Mouse (Mus musculus) liver, embryonic 11.5 days (tissue): ENCODE measurements around the gene Togaram1. TPM values are rescaled to one million over a fixed set of nuclear protein-coding genes. Genes with fewer than 3 reads are reported as not detected.
A peak's percentile ranks its signal among the peaks of the same experiment; 100 is the strongest.

Experiments used
- ATAC-seq: fragments of 200-750 bp; cut with Nextera tagmentation; replicated peaks from 2 replicates; pipeline ENCODE4 v1.8.0; 2017; ENCODE audit warnings: moderate number of reproducible peaks, mild to moderate bottlenecking, moderate TSS enrichment, moderate library complexity; ENCODE audit not compliant: low FRiP score
- DNase-seq: peaks from one replicate; pipeline ENCODE4 v3.0.0-alpha.2; 2017; ENCODE audit warnings: low spot score
- H3K27ac ChIP-seq: fragments of 300-500 bp; sonication (generic); 2 replicates; pipeline ENCODE4 v1.5.1; 2014; ENCODE audit warnings: mild to moderate bottlenecking, low read depth, low read length, control low read depth
- H3K27me3 ChIP-seq: fragments of 300-500 bp; sonication (generic); replicated peaks from 2 replicates; pipeline ENCODE4 v1.6.1; 2014; ENCODE audit warnings: low read length, mixed read lengths; ENCODE audit not compliant: control insufficient read depth, insufficient read depth
- H3K36me3 ChIP-seq: fragments of 300-500 bp; sonication (generic); 2 replicates; pipeline ENCODE4 v1.6.1; 2014; ENCODE audit warnings: mild to moderate bottlenecking, low read length, moderate library complexity, mixed read lengths; ENCODE audit not compliant: control insufficient read depth, insufficient read depth
- H3K4me1 ChIP-seq: fragments of 300-500 bp; sonication (generic); replicated peaks from 2 replicates; pipeline ENCODE4 v1.6.1; 2014; ENCODE audit warnings: low read length, mixed read lengths; ENCODE audit not compliant: control insufficient read depth, insufficient read depth
- H3K4me2 ChIP-seq: fragments of 300-500 bp; sonication (generic); 2 replicates; pipeline ENCODE4 v1.6.1; 2014; ENCODE audit warnings: mild to moderate bottlenecking, control low read depth, moderate library complexity
- H3K4me3 ChIP-seq: fragments of 300-500 bp; sonication (generic); 2 replicates; pipeline ENCODE4 v1.5.1; 2014; ENCODE audit warnings: low read depth, low read length, control low read depth
- H3K9ac ChIP-seq: fragments of 300-500 bp; sonication (generic); 2 replicates; pipeline ENCODE4 v1.6.1; 2014; ENCODE audit warnings: low read depth, low read length, control low read depth
- H3K9me3 ChIP-seq: fragments of 300-500 bp; sonication (generic); 2 replicates; pipeline ENCODE4 v1.6.1; 2016; ENCODE audit warnings: low read length, inconsistent platforms, mixed read lengths; ENCODE audit not compliant: control insufficient read depth
- WGBS: fragments of 180-500 bp; shearing (Covaris S2); extraction: QIAGEN DNeasy Blood & Tissue Kit; methylation state at CpG from one replicate; pipeline ENCODE4 v1.1.7; 2014; 5-methylcytosine and 5-hydroxymethylcytosine counted together
- polyA plus RNA-seq: library from polyadenylated mRNA; unstranded; fragments of >200 nt; fragmentation: Nextera tagmentation; extraction: Ambion mirVana; gene quantifications from 2 replicates; pipeline ENCODE4 v1.2.1, GENCODE M21; 2014

Gene Togaram1
- polyA plus RNA-seq, 1 experiment from 2014 or later: 24.7 TPM

DNA sequence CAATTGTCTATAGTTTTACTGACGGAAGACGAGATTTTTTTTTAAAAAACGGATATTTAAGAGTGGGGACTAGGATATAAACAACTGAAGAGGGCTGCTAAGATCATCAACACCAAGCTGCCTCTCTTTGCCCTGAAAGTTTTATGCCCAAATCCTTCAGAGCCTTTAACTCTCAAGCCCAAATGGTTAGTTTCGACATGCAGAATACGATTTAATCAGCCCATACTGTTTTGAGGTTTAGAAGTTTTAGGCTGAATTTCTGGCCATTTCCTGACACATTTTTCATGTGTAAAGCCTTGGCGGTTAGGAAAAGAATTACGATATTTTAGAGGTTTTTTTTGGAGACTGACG lies 70.2 kb downstream of the Togaram1 start:
- H3K9me3 ChIP-seq: no peaks in the 10 kb centered on the region
- peaks cover 13% of the 10 kb centered on the region; the same call in 1 of the 2 replicates for H3K4me1 ChIP-seq
- no peak overlapping the region for H3K27ac ChIP-seq
- H3K4me2 ChIP-seq: peak overlapping the region; percentile 75
- no peaks in the 10 kb centered on the region for H3K27me3 ChIP-seq
- H3K36me3 ChIP-seq: no peaks in the 10 kb centered on the region
- H3K4me3 ChIP-seq: peak overlapping the region; percentile 94
- DNase-seq (no peak), ATAC-seq (peak; percentile 21; the same call in 1 of the 2 replicates)
- WGBS: 48% methylated on average over 8 of the region's 8 CpGs
- peak overlapping the region; percentile 97 for H3K9ac ChIP-seq

DNA sequence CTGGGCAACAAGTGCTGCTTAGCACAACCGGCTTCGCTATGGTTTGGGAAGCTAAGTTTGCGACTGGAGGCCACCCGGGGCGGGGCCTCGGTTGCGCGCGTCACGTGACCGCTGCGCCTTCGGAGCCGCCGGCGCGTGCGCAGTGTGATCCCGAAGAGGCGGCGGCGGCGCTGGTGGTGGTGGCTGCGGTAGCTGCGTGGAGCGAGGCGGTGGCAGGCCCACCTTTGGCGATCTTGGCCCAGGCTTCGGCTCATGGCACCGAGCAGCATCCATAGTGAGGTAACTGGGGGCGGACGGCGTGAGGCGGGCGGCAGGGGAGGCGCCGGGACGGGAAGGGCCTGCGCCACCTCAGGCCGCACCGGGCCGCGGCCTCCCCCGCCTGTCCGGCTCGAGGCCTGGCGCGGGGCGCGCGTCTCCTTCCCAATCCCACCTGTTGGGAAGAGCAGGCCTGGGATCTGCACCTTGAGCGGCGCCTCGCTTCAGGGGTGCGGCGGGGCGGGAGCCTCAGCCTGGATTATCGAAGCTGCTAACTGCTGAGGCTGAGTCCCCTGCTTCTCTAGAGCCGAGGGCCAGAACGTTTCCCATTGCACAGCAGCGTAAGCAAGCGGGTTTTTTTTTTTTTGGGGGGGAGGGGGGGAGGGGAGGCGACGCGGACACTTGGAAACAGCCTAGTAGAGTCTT lies 70.7 kb downstream of the Togaram1 start, which contains the start of gene Prpf39:
Gene Prpf39, plus strand, starts transcription at position 144 of the 681 bp plus-strand sequence.
- Histone ChIP-seq H3K4me3 (peak within 1 kb of the TSS; percentile 94), H3K27ac (peak within 1 kb of the TSS; percentile 82), H3K9ac (peak within 1 kb of the TSS; percentile 97), H3K4me2 (peak within 1 kb of the TSS; percentile 75), H3K36me3 (no peaks in the 10 kb centered on the region), H3K9me3 (no peaks in the 10 kb centered on the region), H3K4me1 (peaks cover 13% of the 10 kb centered on the region; the same call in 1 of the 2 replicates), H3K27me3 (no peaks in the 10 kb centered on the region)
- ATAC-seq: peak; percentile 94
- WGBS: under 1% methylated on average over 65 of the region's 65 CpGs
- DNase-seq: peak; percentile 86

DNA sequence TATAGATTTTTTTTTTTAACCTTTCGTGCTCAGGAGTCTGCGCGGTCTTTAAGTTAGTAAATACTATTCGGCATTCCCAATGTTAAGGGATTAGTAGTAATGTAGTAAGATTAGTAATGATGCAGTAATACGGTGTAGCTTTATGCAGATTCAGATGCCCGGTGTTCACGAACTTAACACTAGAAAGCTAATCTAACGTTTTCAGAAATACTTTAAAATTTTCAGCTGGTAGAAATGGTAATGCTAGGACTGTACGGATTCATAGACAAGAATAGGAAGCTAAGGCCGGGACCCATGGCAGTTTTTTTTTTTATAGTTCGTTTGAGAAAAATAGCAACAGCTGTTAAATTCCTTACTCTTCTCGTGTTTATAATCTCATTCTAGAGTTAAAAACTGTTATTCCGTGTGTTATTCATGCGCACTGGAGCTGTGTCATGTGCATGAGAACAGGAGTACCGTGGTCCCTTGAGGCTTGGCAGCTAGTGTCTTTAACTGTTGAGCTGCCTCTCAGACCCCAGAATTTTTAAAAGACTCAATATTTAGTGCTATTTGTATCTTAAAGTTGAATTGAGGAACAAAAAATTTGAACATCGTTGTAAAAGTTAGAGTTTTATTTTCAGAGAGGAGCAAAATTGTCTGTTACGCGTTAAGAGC lies 71.4 kb downstream of the Togaram1 start:
- DNase-seq (no peak), ATAC-seq (no peak)
- H3K9ac ChIP-seq: peak overlapping the region; percentile 97
- H3K9me3 ChIP-seq: no peaks in the 10 kb centered on the region
- peaks cover 13% of the 10 kb centered on the region; the same call in 1 of the 2 replicates for H3K4me1 ChIP-seq
- no peak overlapping the region for H3K27ac ChIP-seq
- H3K36me3 ChIP-seq: no peaks in the 10 kb centered on the region
- H3K4me2 ChIP-seq: peak overlapping the region; percentile 75
- H3K27me3 ChIP-seq: no peaks in the 10 kb centered on the region
- 14% methylated on average over 18 of the region's 18 CpGs for WGBS
- H3K4me3 ChIP-seq: peak overlapping the region; percentile 94

DNA sequence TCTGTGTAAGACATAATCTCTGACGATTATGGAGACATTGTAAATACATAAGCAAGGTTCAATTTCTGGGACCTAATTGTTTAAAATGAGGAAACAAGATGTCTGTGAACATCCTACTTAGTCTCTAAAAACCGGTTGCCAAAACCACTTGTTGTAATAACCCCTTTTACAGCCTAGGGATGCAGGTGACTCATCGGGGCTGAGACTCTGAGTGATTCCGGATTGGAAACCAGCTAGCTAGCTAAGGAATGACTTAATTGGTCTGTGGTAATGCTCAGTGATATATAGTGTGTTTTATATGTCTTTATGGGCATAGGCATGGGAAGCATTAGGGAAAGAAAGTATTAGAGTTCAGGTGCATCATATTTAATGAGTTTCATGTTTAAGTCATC lies 71.9 kb downstream of the Togaram1 start:
- Histone ChIP-seq H3K27me3 (no peaks in the 10 kb centered on the region), H3K9me3 (no peaks in the 10 kb centered on the region), H3K9ac (peak overlapping the region; percentile 45; the same call in 1 of the 2 replicates), H3K4me1 (peaks cover 13% of the 10 kb centered on the region; the same call in 1 of the 2 replicates), H3K27ac (no peak overlapping the region), H3K4me2 (peak overlapping the region; percentile 75), H3K4me3 (peak overlapping the region; percentile 94), H3K36me3 (no peaks in the 10 kb centered on the region)
- ATAC-seq: no peak
- DNase-seq: no peak
- WGBS: 30% methylated on average over 4 of the region's 4 CpGs

DNA sequence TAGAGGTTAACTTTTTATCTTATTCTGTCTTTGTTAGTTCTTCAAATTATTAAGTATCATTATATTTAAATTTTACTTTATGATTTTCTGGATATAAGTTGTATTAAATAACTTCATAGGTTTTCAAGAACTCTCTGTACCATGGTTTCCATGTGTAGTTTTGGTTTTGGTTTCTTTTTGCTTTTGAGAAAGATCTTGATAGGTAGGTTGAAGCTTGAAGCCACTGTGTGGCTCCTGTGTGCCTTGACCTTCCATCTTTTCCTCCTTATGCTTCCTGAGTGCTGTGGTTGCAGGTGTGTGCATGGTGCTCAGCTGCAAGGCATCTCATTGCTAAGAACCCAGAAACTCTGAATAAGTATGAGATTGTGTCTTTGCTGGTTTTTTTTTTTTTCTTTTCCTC lies 83.2 kb downstream of the Togaram1 start:
- ATAC-seq: no peak
- H3K27me3 ChIP-seq: no peaks in the 10 kb centered on the region
- peaks cover 16% of the 10 kb centered on the region; the same call in 1 of the 2 replicates for H3K36me3 ChIP-seq
- DNase-seq: no peak
- no peak overlapping the region for H3K4me2 ChIP-seq
- H3K9ac ChIP-seq: no peak overlapping the region
- no peaks in the 10 kb centered on the region for H3K4me1 ChIP-seq
- no peak overlapping the region for H3K27ac ChIP-seq
- no peak overlapping the region for H3K4me3 ChIP-seq
- no peaks in the 10 kb centered on the region for H3K9me3 ChIP-seq

DNA sequence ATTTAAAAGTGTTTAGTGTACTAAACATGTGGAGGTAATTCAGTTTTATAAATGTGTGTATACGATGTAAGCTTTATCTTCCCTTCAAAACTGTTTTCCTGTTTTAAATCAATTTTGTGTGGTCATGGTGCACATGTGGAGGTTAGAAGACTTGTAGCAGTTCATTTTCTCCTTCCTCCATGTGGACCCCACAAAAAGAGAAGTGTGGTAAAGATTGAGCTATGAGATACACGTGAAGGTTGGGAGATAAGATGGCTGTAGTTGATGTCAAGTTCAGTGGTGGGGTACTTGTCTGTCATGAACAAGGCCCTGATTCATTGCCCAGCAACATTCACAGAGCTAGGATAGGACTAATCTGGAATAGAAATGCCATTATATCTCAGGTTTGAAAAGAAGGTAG lies 92.6 kb downstream of the Togaram1 start:
- Histone ChIP-seq H3K27me3 (no peaks in the 10 kb centered on the region), H3K4me1 (no peaks in the 10 kb centered on the region), H3K9me3 (no peaks in the 10 kb centered on the region), H3K36me3 (peaks cover 17% of the 10 kb centered on the region), H3K4me2 (no peak overlapping the region), H3K9ac (no peak overlapping the region), H3K27ac (no peak overlapping the region), H3K4me3 (no peak overlapping the region)
- DNase-seq (no peak), ATAC-seq (no peak)
- 60% methylated on average over 2 of the region's 2 CpGs for WGBS

DNA sequence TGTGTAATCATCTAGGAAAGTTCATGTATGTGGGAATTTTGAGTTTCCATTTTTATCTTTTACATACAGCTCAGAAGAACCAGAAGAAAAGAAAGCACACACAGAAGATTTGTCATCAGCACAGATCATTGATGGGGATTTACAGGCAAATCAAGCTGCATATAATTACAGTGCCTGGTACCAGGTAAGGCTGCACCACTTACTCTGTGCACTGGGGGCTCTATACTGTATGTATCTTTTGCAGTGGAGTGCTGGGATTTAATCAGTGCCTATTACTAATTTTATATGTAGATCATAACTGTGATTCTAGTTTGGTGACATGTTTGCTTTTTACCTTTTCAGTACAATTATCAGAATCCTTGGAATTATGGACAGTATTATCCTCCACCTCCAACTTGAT lies 95.5 kb downstream of the Togaram1 start:
- H3K36me3 ChIP-seq: peaks cover 19% of the 10 kb centered on the region

DNA sequence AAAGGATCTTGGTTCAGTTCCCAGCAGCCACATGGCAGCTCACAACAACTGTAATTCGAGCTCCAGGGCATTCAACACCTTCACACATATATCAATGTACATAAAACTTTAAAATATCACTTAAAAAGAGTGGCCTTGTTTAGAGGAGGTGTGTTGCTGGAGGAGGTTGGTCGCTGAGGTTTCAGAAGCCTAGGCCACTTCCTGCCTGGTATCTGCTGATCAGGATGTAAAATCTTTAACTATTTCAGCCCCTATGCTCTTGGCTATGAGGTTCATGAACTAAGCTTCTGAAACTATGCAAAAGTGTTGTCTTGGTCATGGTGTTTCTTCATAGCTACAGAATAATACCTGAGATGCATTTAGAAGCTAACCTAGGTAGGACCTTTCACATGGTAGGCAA lies 99.6 kb downstream of the Togaram1 start:
- DNase-seq: no peak
- Histone ChIP-seq H3K4me3 (no peak overlapping the region), H3K27ac (no peak overlapping the region), H3K4me2 (no peak overlapping the region), H3K9ac (no peak overlapping the region), H3K27me3 (no peaks in the 10 kb centered on the region), H3K9me3 (no peaks in the 10 kb centered on the region), H3K4me1 (no peaks in the 10 kb centered on the region), H3K36me3 (peaks cover 25% of the 10 kb centered on the region)
- WGBS: 36% methylated on average over 2 of the region's 2 CpGs
- ATAC-seq: no peak

More for the DNA sequence above, 95.5 kb downstream of the Togaram1 start:
- Histone ChIP-seq H3K27me3 (no peaks in the 10 kb centered on the region), H3K4me3 (no peak overlapping the region), H3K9me3 (no peaks in the 10 kb centered on the region), H3K9ac (no peak overlapping the region), H3K4me1 (no peaks in the 10 kb centered on the region), H3K4me2 (no peak overlapping the region), H3K27ac (no peak overlapping the region)
- ATAC-seq (no peak), DNase-seq (no peak)

DNA sequence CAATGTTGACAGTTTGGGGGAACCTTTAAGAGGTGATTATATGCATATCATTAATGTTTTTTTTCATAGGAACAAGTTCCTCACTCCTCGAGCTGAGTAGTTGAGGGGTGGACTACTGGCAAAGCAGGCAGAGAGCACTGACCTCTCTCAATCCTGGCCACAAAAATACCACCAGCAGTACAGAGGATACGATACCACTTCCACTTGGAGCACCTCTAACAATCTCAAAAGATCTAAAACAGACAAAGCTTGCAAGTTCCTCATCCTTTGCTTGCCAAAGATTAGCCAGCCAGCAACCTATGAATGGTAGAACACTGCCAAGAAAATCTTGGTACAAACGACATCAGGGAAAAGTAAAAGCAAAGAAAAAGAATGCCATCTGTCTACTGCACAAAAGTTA lies 100.6 kb downstream of the Togaram1 start:
- Histone ChIP-seq H3K4me1 (no peaks in the 10 kb centered on the region), H3K9ac (no peak overlapping the region), H3K27ac (no peak overlapping the region), H3K9me3 (no peaks in the 10 kb centered on the region), H3K4me3 (no peak overlapping the region), H3K27me3 (no peaks in the 10 kb centered on the region), H3K4me2 (no peak overlapping the region), H3K36me3 (peaks cover 18% of the 10 kb centered on the region; the same call in 1 of the 2 replicates)
- 42% methylated on average over 3 of the region's 3 CpGs for WGBS
- DNase-seq (no peak), ATAC-seq (no peak)
